Mouse (Mus musculus) heart, adult 2 months (tissue): ENCODE results near the gene Arnt2. TPM values are rescaled to one million over a fixed set of nuclear protein-coding genes. Genes with fewer than 3 reads are reported as not detected.

Source experiments
- DNase-seq, 2 experiments: peaks; one replicate each; pipeline ENCODE4 v3.0.0; 2021
- H3K27ac ChIP-seq: fragments of 200-600 bp; 2 replicates; pipeline ENCODE4 v1.8.1; 2022
- H3K27me3 ChIP-seq: fragments of 200-500 bp; 2 replicates; pipeline ENCODE4 v1.6.1; 2012; ENCODE audit warnings: mild to moderate bottlenecking, low read length, inconsistent platforms, mixed read lengths; ENCODE audit not compliant: control insufficient read depth, insufficient read depth
- H3K36me3 ChIP-seq: fragments of 200-500 bp; 2 replicates; pipeline ENCODE4 v1.6.1; 2012; ENCODE audit warnings: low read length, inconsistent platforms; ENCODE audit not compliant: control insufficient read depth, insufficient read depth
- H3K4me1 ChIP-seq: fragments of 200-500 bp; 2 replicates; pipeline ENCODE4 v1.6.1; 2011; ENCODE audit warnings: low read length; ENCODE audit not compliant: control insufficient read depth, insufficient read depth
- H3K4me3 ChIP-seq: fragments of 200-600 bp; 2 replicates; pipeline ENCODE4 v1.8.1; 2022
- H3K79me2 ChIP-seq: fragments of 200-500 bp; replicated peaks from 2 replicates; pipeline ENCODE4 v1.6.1; 2012; ENCODE audit warnings: mild to moderate bottlenecking, inconsistent platforms, low read length, moderate library complexity, mixed read lengths; ENCODE audit not compliant: control insufficient read depth, insufficient read depth
- H3K9ac ChIP-seq: fragments of 200-500 bp; 2 replicates; pipeline ENCODE4 v1.6.1; 2012; ENCODE audit warnings: low read depth, mild to moderate bottlenecking, control low read depth, inconsistent platforms, low read length, mixed read lengths
- CTCF ChIP-seq: fragments of 200-600 bp; IDR thresholded peaks from 2 replicates; pipeline ENCODE4 v1.8.1; 2022; ENCODE audit warnings: antibody characterized with exemption, mild to moderate bottlenecking, moderate library complexity
- EP300 ChIP-seq: fragments of 200-500 bp; IDR thresholded peaks from 2 replicates; pipeline ENCODE4 v1.6.1; 2011; ENCODE audit warnings: low read depth, low read length, control low read depth; ENCODE audit not compliant: insufficient read depth
- POLR2A ChIP-seq: fragments of 200-500 bp; IDR thresholded peaks from 2 replicates; pipeline ENCODE4 v1.6.1; 2011; ENCODE audit warnings: mild to moderate bottlenecking, low read depth, low read length, control low read depth; ENCODE audit not compliant: insufficient read depth
- WGBS: fragments of 180-500 bp; shearing (Covaris S2); methylation state at CpG from one replicate; pipeline ENCODE4 v1.1.7; 2018; 5-methylcytosine and 5-hydroxymethylcytosine counted together
- intact Hi-C: fragments of 180-260 bp; cut with DNase I; formaldehyde crosslinking; loops from one replicate; pipeline ENCODE4 v1.15.1; 2025
- polyA plus RNA-seq: library from polyadenylated mRNA; depleted of rRNA; stranded (reverse); fragments of >200 nt; gene quantifications from 2 replicates; pipeline ENCODE4 v1.2.3, GENCODE M21; 2012
- total RNA-seq, 2 experiments: library from RNA; stranded (reverse); gene quantifications; 2 replicates each; pipeline ENCODE4 v1.2.3; 2021

Arnt2 gene
- total and polyA plus RNA-seq, 3 experiments: 0.34 to 0.91 (median 0.70) TPM

GRCm38 (mm10) chr7:84373691-84374090, 36.3 kb downstream of the Arnt2 start:
- 86% methylated on average over 4 of the region's 4 CpGs for WGBS
- Histone ChIP-seq H3K36me3 (no peaks in the 10 kb centered on the region), H3K9ac (no peak overlapping the region), H3K27me3 (no peaks in the 10 kb centered on the region), H3K79me2 (no peaks in the 10 kb centered on the region), H3K4me1 (no peaks in the 10 kb centered on the region), H3K4me3 (no peak overlapping the region), H3K27ac (no peak overlapping the region)
- no peak for DNase-seq
- TF ChIP-seq POLR2A (no peak), CTCF (no peak), EP300 (no peak)
- intact Hi-C loops: no loop called here

GRCm38 (mm10) chr7:84372871-84373270, 37.1 kb downstream of the Arnt2 start:
- Histone ChIP-seq H3K27ac (no peak overlapping the region), H3K4me3 (no peak overlapping the region), H3K36me3 (no peaks in the 10 kb centered on the region), H3K79me2 (no peaks in the 10 kb centered on the region), H3K9ac (no peak overlapping the region), H3K4me1 (no peaks in the 10 kb centered on the region), H3K27me3 (no peaks in the 10 kb centered on the region)
- no peak for DNase-seq
- WGBS: 96% methylated on average over 1 of the region's 1 CpGs
- intact Hi-C loops: no loop called here
- no peak for TF ChIP-seq POLR2A

GRCm38 (mm10) chr7:84372280-84372679, 37.7 kb downstream of the Arnt2 start:
- Histone ChIP-seq H3K36me3 (no peaks in the 10 kb centered on the region), H3K79me2 (no peaks in the 10 kb centered on the region), H3K27ac (no peak overlapping the region), H3K9ac (no peak overlapping the region), H3K4me3 (no peak overlapping the region), H3K4me1 (no peaks in the 10 kb centered on the region), H3K27me3 (no peaks in the 10 kb centered on the region)
- no peak for DNase-seq
- intact Hi-C loops: no loop called here
- TF ChIP-seq POLR2A: no peak
- no peak for TF ChIP-seq EP300
- no peak for TF ChIP-seq CTCF
- WGBS: 59% methylated on average over 7 of the region's 7 CpGs

- Histone ChIP-seq H3K79me2 (no peaks in the 10 kb centered on the region), H3K36me3 (no peaks in the 10 kb centered on the region), H3K4me1 (no peaks in the 10 kb centered on the region), H3K9ac (no peak overlapping the region), H3K27me3 (no peaks in the 10 kb centered on the region), H3K4me3 (no peak overlapping the region), H3K27ac (no peak overlapping the region)
- 73% methylated on average over 6 of the region's 6 CpGs for WGBS
- TF ChIP-seq EP300: no peak
- no peak for TF ChIP-seq POLR2A
- no peak for TF ChIP-seq CTCF
- intact Hi-C loops: no loop called here
- DNase-seq: no peak
Observed at GRCm38 (mm10) chr7:84370911-84371592, 38.9 kb downstream of the Arnt2 start.

GRCm38 (mm10) chr7:84366251-84366650, 43.7 kb downstream of the Arnt2 start:
- Histone ChIP-seq H3K4me3 (no peak overlapping the region), H3K36me3 (no peaks in the 10 kb centered on the region), H3K27ac (no peak overlapping the region), H3K79me2 (no peaks in the 10 kb centered on the region), H3K9ac (no peak overlapping the region), H3K27me3 (no peaks in the 10 kb centered on the region), H3K4me1 (no peaks in the 10 kb centered on the region)
- intact Hi-C loops: no loop called here
- no peak for TF ChIP-seq POLR2A
- 47% methylated on average over 4 of the region's 4 CpGs for WGBS
- no peak for DNase-seq

- H3K4me3 ChIP-seq: no peak overlapping the region
- intact Hi-C loops: no loop called here
- no peak overlapping the region for H3K9ac ChIP-seq
- H3K79me2 ChIP-seq: no peaks in the 10 kb centered on the region
- no peaks in the 10 kb centered on the region for H3K27me3 ChIP-seq
- H3K36me3 ChIP-seq: no peaks in the 10 kb centered on the region
- no peak overlapping the region for H3K27ac ChIP-seq
- TF ChIP-seq CTCF: no peak
- no peak for TF ChIP-seq POLR2A
- TF ChIP-seq EP300: no peak
- no peak for DNase-seq
- no peaks in the 10 kb centered on the region for H3K4me1 ChIP-seq
- WGBS: 39% methylated on average over 2 of the region's 2 CpGs
Observed at GRCm38 (mm10) chr7:84362711-84363110, 47.3 kb downstream of the Arnt2 start.
